Mouse (Mus musculus) ES-Bruce4 (cell line): ENCODE measurements around the gene Faim2. TPM values are rescaled to one million over a fixed set of nuclear protein-coding genes. Genes with fewer than 3 reads are reported as not detected.

Source experiments
- H3K27ac ChIP-seq: 2 replicates; pipeline ENCODE4 v1.5.1; 2012; ENCODE audit warnings: low read length, inconsistent platforms; ENCODE audit not compliant: insufficient read depth
- H3K27me3 ChIP-seq: 2 replicates; pipeline ENCODE4 v1.6.1; 2012; ENCODE audit warnings: mild to moderate bottlenecking, low read length, inconsistent platforms; ENCODE audit not compliant: control insufficient read depth, poor library complexity, insufficient read depth, severe bottlenecking
- H3K36me3 ChIP-seq: 2 replicates; pipeline ENCODE4 v1.6.1; 2012; ENCODE audit warnings: inconsistent platforms, mild to moderate bottlenecking, low read length, moderate library complexity; ENCODE audit not compliant: control insufficient read depth, poor library complexity, insufficient read depth, severe bottlenecking
- H3K4me1 ChIP-seq: one replicate; pipeline ENCODE4 v1.8.1; 2011; ENCODE audit warnings: low read length; ENCODE audit not compliant: control insufficient read depth, insufficient read depth
- H3K4me3 ChIP-seq: 2 replicates; pipeline ENCODE4 v1.5.1; 2011; ENCODE audit warnings: low read depth, mild to moderate bottlenecking, low read length
- H3K9ac ChIP-seq: 2 replicates; pipeline ENCODE4 v1.6.1; 2012; ENCODE audit warnings: low read depth, mild to moderate bottlenecking, inconsistent platforms; ENCODE audit not compliant: poor library complexity, severe bottlenecking
- H3K9me3 ChIP-seq: replicated peaks from 2 replicates; pipeline ENCODE4 v1.6.1; 2012; ENCODE audit warnings: mild to moderate bottlenecking, low read length, inconsistent platforms; ENCODE audit not compliant: control insufficient read depth, poor library complexity, insufficient read depth, severe bottlenecking
- CTCF ChIP-seq: IDR thresholded peaks from one replicate; pipeline ENCODE4 v1.8.1; 2011; ENCODE audit warnings: low read depth, low read length
- EP300 ChIP-seq: IDR thresholded peaks from 2 replicates; pipeline ENCODE4 v1.6.1; 2011; ENCODE audit warnings: low read depth, low read length; ENCODE audit not compliant: insufficient read depth
- POLR2A ChIP-seq: IDR thresholded peaks from one replicate; pipeline ENCODE4 v1.8.1; 2011; ENCODE audit warnings: low read length; ENCODE audit not compliant: insufficient read depth
- polyA plus RNA-seq: library from polyadenylated mRNA; stranded (reverse); fragments of >200 nt; gene quantifications from 2 replicates; pipeline ENCODE4 v1.2.4, GENCODE M21; 2011; ENCODE audit warnings: low read depth; ENCODE audit not compliant: missing spikeins, insufficient read depth, insufficient read length

Gene Faim2
- polyA plus RNA-seq, 1 experiment, result 0.90 TPM

- Histone ChIP-seq H3K4me3 (no peak overlapping the region), H3K27me3 (no peaks in the 10 kb centered on the region)
Measured at GRCm38 (mm10) chr15:99469736-99470135, 58.2 kb downstream of the Faim2 start.

GRCm38 (mm10) chr15:99469067-99469466 lies 58.9 kb downstream of the Faim2 start:
- H3K4me1 ChIP-seq, result no peaks in the 10 kb centered on the region
- TF ChIP-seq CTCF, result peak; percentile 67
- TF ChIP-seq EP300, result no peak
- H3K9me3 ChIP-seq, result no peaks in the 10 kb centered on the region
- no peak overlapping the region for H3K9ac ChIP-seq
- H3K27me3 ChIP-seq, result no peaks in the 10 kb centered on the region
- no peak overlapping the region for H3K4me3 ChIP-seq
- H3K27ac ChIP-seq, result no peak overlapping the region
- H3K36me3 ChIP-seq, result no peaks in the 10 kb centered on the region

More at GRCm38 (mm10) chr15:99469736-99470135, 58.2 kb downstream of the Faim2 start:
- no peaks in the 10 kb centered on the region for H3K36me3 ChIP-seq
- no peak overlapping the region for H3K27ac ChIP-seq
- no peak overlapping the region for H3K9ac ChIP-seq
- no peaks in the 10 kb centered on the region for H3K9me3 ChIP-seq
- TF ChIP-seq POLR2A, result no peak
- no peaks in the 10 kb centered on the region for H3K4me1 ChIP-seq

DNA sequence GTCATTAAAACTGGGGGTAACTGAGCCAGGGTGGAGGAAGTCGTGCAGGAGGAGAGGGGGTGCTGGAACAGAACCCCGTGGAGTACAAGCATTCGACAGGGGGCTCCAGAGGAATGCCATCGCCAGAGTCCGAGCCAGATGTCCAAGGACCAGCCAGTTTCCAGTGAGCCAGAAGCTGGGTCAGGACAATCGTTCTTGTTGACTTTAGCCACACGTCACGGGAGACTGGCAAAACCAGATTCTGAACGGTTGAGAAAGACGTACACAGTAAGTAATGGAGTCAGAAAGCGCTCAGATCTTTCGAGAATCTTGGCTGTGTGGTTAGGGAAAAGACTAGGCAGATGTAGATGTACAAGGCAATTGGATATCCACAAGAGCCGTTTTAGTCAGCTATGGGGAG lies 64.8 kb downstream of the Faim2 start:
- H3K36me3 ChIP-seq, result no peaks in the 10 kb centered on the region
- no peak overlapping the region for H3K4me3 ChIP-seq
- H3K27me3 ChIP-seq, result no peaks in the 10 kb centered on the region
- H3K4me1 ChIP-seq, result no peaks in the 10 kb centered on the region
- H3K9ac ChIP-seq, result no peak overlapping the region
- no peaks in the 10 kb centered on the region for H3K9me3 ChIP-seq
- no peak overlapping the region for H3K27ac ChIP-seq
- no peak for TF ChIP-seq POLR2A
- TF ChIP-seq EP300, result no peak
- no peak for TF ChIP-seq CTCF

DNA sequence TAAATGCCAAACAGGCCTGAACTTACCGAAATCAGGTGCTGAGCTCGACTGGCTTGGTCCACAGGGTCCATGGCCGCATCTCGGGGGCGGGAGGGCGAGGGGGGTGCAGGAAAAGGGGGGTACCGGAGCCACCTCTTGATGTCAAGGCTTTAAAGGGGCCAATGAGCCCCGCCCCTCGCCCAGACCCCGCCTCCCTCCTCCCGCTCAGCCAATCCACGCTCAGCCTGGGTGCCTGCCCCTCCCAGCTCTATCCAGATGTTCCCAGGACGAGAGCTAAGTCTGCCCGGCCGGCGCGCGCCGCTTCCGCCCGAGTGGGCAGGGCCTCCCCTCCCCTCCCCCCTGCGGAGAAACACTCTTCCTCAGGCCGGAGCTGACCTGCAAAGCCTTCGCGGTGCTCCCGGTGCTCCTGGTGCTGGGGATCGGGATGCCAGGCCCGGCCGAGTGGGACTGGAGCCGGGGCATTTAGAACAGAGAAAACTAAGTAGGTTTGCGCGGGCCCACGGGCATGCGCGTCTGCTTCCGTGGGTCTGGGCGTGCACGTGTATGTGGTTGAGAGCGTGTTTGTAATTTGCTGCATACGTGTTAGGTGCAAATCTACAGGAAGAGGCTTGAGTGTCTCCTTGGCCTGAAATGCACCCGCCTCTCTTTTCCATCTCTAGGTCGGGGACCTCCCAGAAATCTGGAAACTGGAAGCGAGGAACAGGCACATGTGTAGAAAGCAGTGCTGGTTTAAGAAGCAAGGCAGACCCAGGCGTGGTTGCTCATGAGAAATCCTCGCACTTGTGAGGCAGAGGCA lies 70.2 kb downstream of the Faim2 start, which contains the start of gene Nckap5l:
Gene Nckap5l (minus strand): TSS at position 143 of the 796 bp plus-strand sequence.
- H3K9me3 ChIP-seq, result no peaks in the 10 kb centered on the region
- H3K4me1 ChIP-seq, result no peaks in the 10 kb centered on the region
- H3K27ac ChIP-seq, result no peak within 1 kb of the TSS
- H3K4me3 ChIP-seq, result peak within 1 kb of the TSS; percentile 83
- no peaks in the 10 kb centered on the region for H3K27me3 ChIP-seq
- TF ChIP-seq EP300 (0 out of 2 replicates have a peak, but pooled peaks have one; percentile 18), CTCF (no peak), POLR2A (no peak)
- peak within 1 kb of the TSS; percentile 69 for H3K9ac ChIP-seq
- no peaks in the 10 kb centered on the region for H3K36me3 ChIP-seq

- Histone ChIP-seq H3K4me3 (peak overlapping the region; percentile 83), H3K36me3 (no peaks in the 10 kb centered on the region), H3K27me3 (no peaks in the 10 kb centered on the region), H3K27ac (no peak overlapping the region), H3K9me3 (no peaks in the 10 kb centered on the region), H3K9ac (peak overlapping the region; percentile 69), H3K4me1 (no peaks in the 10 kb centered on the region)
- no peak for TF ChIP-seq CTCF
- no peak for TF ChIP-seq POLR2A
- no peak; the same call in 1 of the 2 replicates for TF ChIP-seq EP300
Measured at GRCm38 (mm10) chr15:99456963-99457605, 70.9 kb downstream of the Faim2 start.

DNA sequence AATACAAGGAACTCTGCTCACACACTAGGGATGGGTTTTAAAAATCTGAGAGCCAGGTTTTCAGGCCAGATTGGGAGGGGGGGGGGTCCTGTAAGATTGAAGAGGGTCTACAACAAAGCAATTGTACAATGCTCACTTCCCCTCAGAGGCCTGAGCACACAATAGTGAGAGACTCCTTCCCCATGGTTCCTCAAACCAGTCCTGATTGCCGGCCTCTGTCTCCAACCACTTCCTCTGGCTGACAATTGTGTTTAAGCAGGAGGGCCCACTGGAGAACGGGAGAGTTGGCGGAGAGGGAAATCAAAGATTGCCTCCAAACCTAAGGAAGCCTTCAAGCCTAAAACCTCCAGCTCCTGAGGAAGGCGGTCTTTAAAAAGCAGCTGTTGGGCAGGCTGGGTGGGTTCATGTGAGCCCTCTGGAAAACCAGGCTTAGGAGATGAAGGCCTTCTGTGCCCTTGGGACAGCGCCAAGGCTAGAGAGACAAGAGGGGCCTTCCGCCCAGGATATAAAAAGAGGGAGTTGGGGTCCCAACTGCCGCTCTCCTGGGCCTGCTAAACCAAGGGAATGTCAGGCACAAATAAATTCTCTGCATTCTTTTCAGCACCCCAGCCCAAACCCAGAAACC lies 71.5 kb downstream of the Faim2 start:
- H3K9ac ChIP-seq, result peak overlapping the region; percentile 49
- no peak for TF ChIP-seq POLR2A
- TF ChIP-seq CTCF, result no peak
- no peak for TF ChIP-seq EP300
- H3K4me1 ChIP-seq, result no peaks in the 10 kb centered on the region
- H3K27me3 ChIP-seq, result no peaks in the 10 kb centered on the region
- H3K36me3 ChIP-seq, result no peaks in the 10 kb centered on the region
- H3K27ac ChIP-seq, result no peak overlapping the region
- H3K9me3 ChIP-seq, result no peaks in the 10 kb centered on the region
- H3K4me3 ChIP-seq, result peak overlapping the region; percentile 83
